23 mouse cellular contexts compared by ENCODE assay signal in the genomic region with DNA sequence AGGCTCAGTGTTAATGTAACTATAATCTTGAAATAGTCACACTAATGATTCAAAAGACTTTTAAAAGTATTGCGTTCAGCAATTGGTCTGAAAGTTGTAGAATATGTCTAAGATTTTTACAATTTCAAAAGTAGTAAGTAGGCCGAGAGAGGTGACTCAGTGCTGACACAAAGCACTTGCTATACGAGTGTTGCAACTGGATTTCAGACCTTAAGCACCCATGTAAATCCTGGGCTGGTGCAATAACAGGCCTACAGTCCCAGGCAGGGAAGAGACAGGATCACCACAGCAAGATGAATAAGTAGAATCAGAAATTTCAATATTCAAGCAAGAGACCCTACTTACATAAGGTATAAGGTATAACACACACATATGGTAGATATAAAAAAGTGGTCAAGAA. TPM values are rescaled to one million over a fixed set of nuclear protein-coding genes. Genes with fewer than 3 reads are reported as not detected.
DNase-seq lines count a peak whose midpoint lies in the region; ATAC-seq and TF ChIP-seq lines count a peak whose summit lies in the region.
"Had no signal": no experiment of that assay in that cellular context is flagged by ENCODE, and none has a peak within 500 bp of the region (broad histone marks: within the 10 kb centered on the region; RNA-seq: fewer than 3 reads in every experiment).

No protein-coding gene starts in this region.

- H3ac ChIP-seq in myocyte (ENCODE audit: control insufficient read depth, insufficient read length), result no peak overlapping the region

- DNase-seq in adrenal gland, adult 2 months, result peak; percentile 45
- no peak for DNase-seq in adrenal gland, postnatal 4 days (ENCODE audit: low spot score in 2 of 2)
- peak; percentile 16 for DNase-seq in adrenal gland, postnatal 14 days
- DNase-seq in adrenal gland, adult 18-20 months (ENCODE audit: low spot score in 2 of 2), result no peak
- DNase-seq in NIH3T3 (ENCODE audit: low read depth), result peak; percentile 66
- DNase-seq in gastrocnemius, postnatal 36 days, result no peak
- DNase-seq: adrenal gland, postnatal 25 days; B cell, adult 2 months; cerebellum, adult 11-12 months; cerebellum, adult 2 months; cerebellum, adult 9-10 months; cerebellum, postnatal 10 days; cerebellum, postnatal 25 days; forebrain, postnatal 0 days had no signal

- H3K9me3 ChIP-seq in liver, embryonic 12.5 days (replicated peaks), result no peaks in the 10 kb centered on the region
- H3K9me3 ChIP-seq: embryonic facial prominence, embryonic 10.5 days; embryonic facial prominence, embryonic 12.5 days; forebrain, embryonic 13.5 days; forebrain, embryonic 15.5 days; G1E had no signal

- intact Hi-C loops in gastrocnemius, postnatal 36 days (cut with DNase I), result no loop called here

- H3K4me2 ChIP-seq in myocyte (ENCODE audit: low read depth), result no peak overlapping the region
- no peak overlapping the region for H3K4me2 ChIP-seq in liver, embryonic 12.5 days
- H3K4me2 ChIP-seq: embryonic facial prominence, embryonic 12.5 days; forebrain, embryonic 13.5 days; forebrain, embryonic 15.5 days had no signal

- TF ChIP-seq POLR2A in myocyte (IDR thresholded peaks at IDR 0.05; ENCODE audit: insufficient read length, low read depth), result no peak

- H3K27me3 ChIP-seq in myocyte (ENCODE audit: control insufficient read depth, insufficient read depth, insufficient read length), result no peaks in the 10 kb centered on the region
- H3K27me3 ChIP-seq in liver, embryonic 12.5 days (replicated peaks), result no peaks in the 10 kb centered on the region
- H3K27me3 ChIP-seq: CH12.LX; embryonic facial prominence, embryonic 12.5 days; forebrain, embryonic 13.5 days; forebrain, embryonic 15.5 days had no signal

- no peaks in the 10 kb centered on the region for H3K79me2 ChIP-seq in myocyte (ENCODE audit: control insufficient read depth, insufficient read depth)

- no peak for ATAC-seq in liver, embryonic 12.5 days
- ATAC-seq: CD4-positive, CD25-positive, alpha-beta regulatory T cell, adult 4 months; forebrain, embryonic 13.5 days; forebrain, embryonic 15.5 days; forebrain, postnatal 0 days had no signal

- 68% methylated on average over 3 of the region's 3 CpGs for WGBS in liver, embryonic 12.5 days (ENCODE audit: insufficient replicate concordance)

- H3K36me3 ChIP-seq in myocyte (ENCODE audit: control insufficient read depth, insufficient read depth), result no peaks in the 10 kb centered on the region
- H3K36me3 ChIP-seq in liver, embryonic 12.5 days, result no peaks in the 10 kb centered on the region
- H3K36me3 ChIP-seq: embryonic facial prominence, embryonic 10.5 days; embryonic facial prominence, embryonic 12.5 days; forebrain, embryonic 15.5 days; G1E had no signal

- H3K4me1 ChIP-seq in liver, embryonic 12.5 days, result no peaks in the 10 kb centered on the region

- no peak overlapping the region for H3K27ac ChIP-seq in liver, embryonic 12.5 days
- H3K27ac ChIP-seq: embryonic facial prominence, embryonic 10.5 days; embryonic facial prominence, embryonic 12.5 days; forebrain, embryonic 13.5 days; forebrain, embryonic 15.5 days had no signal

- H3K9ac ChIP-seq in liver, embryonic 12.5 days, result no peak overlapping the region
- H3K9ac ChIP-seq: embryonic facial prominence, embryonic 12.5 days; forebrain, embryonic 13.5 days; forebrain, embryonic 15.5 days; forebrain, postnatal 0 days had no signal

- H3K4me3 ChIP-seq in myocyte, result no peak overlapping the region
- no peak overlapping the region for H3K4me3 ChIP-seq in liver, embryonic 12.5 days
- H3K4me3 ChIP-seq: embryonic facial prominence, embryonic 10.5 days; embryonic facial prominence, embryonic 12.5 days; forebrain, embryonic 13.5 days; forebrain, embryonic 15.5 days had no signal

TF ChIP-seq in myocyte, 11 proteins besides CTCF, POLR2A, EP300 and RAD21:
- peak; percentile 81; the same call in 1 of the 2 replicates for TF ChIP-seq CEBPB (IDR thresholded peaks at IDR 0.05; ENCODE audit: insufficient read depth, poor library complexity, severe bottlenecking)
- no peak for TF ChIP-seq TCF12 (IDR thresholded peaks at IDR 0.05; ENCODE audit: insufficient read depth, poor library complexity, severe bottlenecking)

RNA-seq across cellular contexts. Expression of gene Wnt16, which starts 10.1 kb away (rescaled TPM):
- total RNA-seq in adrenal gland, adult 2 months (2021), result not detected
- 0.11 and 0.41 TPM in 2 replicates for polyA plus RNA-seq in adrenal gland, adult 2 months (2012; rRNA removed)
- total RNA-seq in adrenal gland, postnatal 4 days (2021), result under 1 TPM; 0.37 to 0.92 TPM
- 0.41 and 0.79 TPM in 2 replicates for total RNA-seq in adrenal gland, postnatal 14 days (2021)
- not detected for total RNA-seq in adrenal gland, adult 18-20 months (2021)
- not detected for polyA plus RNA-seq in myocyte (2012; fragmentation: generic; extraction: Trizol)
- 0.07 and 0.26 TPM in 2 replicates for polyA plus RNA-seq in liver, embryonic 12.5 days (2016; fragmentation: Nextera tagmentation; extraction: Ambion mirVana)
- total RNA-seq in gastrocnemius, postnatal 36 days (2021), result 1 to 10 TPM; 2.4 to 3.2 TPM
- total RNA-seq: adrenal gland, postnatal 25 days; G1E had no signal
- polyA plus RNA-seq: forebrain, embryonic 13.5 days; G1E had no signal

Comparison
In these comparisons a context has a peak if more than half of its experiments do, and no peak if none do; other contexts are left out.
1. DNase-seq: peak in adrenal gland, adult 2 months (single experiment), adrenal gland, postnatal 14 days (single experiment) and NIH3T3 (single experiment); none in adrenal gland, postnatal 4 days (0 of 2), adrenal gland, adult 18-20 months (0 of 2) and gastrocnemius, postnatal 36 days (0 of 2).